Mouse (Mus musculus) embryonic fibroblast, embryonic 13.5 days (primary cell): Measurements from ENCODE around the gene Gm9970. TPM values are rescaled to one million over a fixed set of nuclear protein-coding genes. Genes with fewer than 3 reads are reported as not detected.

Experiments
- H3K27ac ChIP-seq: 2 replicates; pipeline ENCODE4 v1.5.1; 2012; ENCODE audit warnings: low read length, control low read depth, inconsistent platforms; ENCODE audit not compliant: insufficient read depth
- H3K4me1 ChIP-seq: 2 replicates; pipeline ENCODE4 v1.6.1; 2011; ENCODE audit warnings: low read length; ENCODE audit not compliant: control insufficient read depth, insufficient read depth
- H3K4me3 ChIP-seq: 2 replicates; pipeline ENCODE4 v1.5.1; 2011; ENCODE audit warnings: mild to moderate bottlenecking, control low read depth, low read length; ENCODE audit not compliant: insufficient read depth
- CTCF ChIP-seq: IDR thresholded peaks from 2 replicates; pipeline ENCODE4 v1.5.1; 2011; ENCODE audit warnings: mild to moderate bottlenecking, control low read depth, low read length, moderate library complexity, borderline replicate concordance; ENCODE audit not compliant: insufficient read depth
- POLR2A ChIP-seq: IDR thresholded peaks from 2 replicates; pipeline ENCODE4 v1.6.1; 2011; ENCODE audit warnings: low read depth, mild to moderate bottlenecking, control low read depth, low read length, moderate library complexity
- polyA plus RNA-seq: library from polyadenylated mRNA; stranded (reverse); fragments of >200 nt; gene quantifications from 2 replicates; pipeline ENCODE4 v1.2.4, GENCODE M21; 2011; ENCODE audit warnings: low read depth; ENCODE audit not compliant: missing spikeins, insufficient read length

Gm9970 gene
- polyA plus RNA-seq = not detected in 2 replicates

- Histone ChIP-seq H3K4me1 (no peaks in the 10 kb centered on the region), H3K4me3 (peak within 1 kb of the TSS; percentile 76), H3K27ac (peak within 1 kb of the TSS; percentile 92)
- peak; percentile 92 for TF ChIP-seq POLR2A
- TF ChIP-seq CTCF = no peak
These were observed at the start of gene Gm9970, which contains the start of gene Nrbp1 for GRCm38 (mm10) chr5:31240637-31241521. Gm9970 (minus strand) TSS chr5:31241232. Nrbp1 (plus strand) TSS chr5:31240864.

GRCm38 (mm10) chr5:31289626-31290230, 48.7 kb upstream of the Gm9970 start:
- TF ChIP-seq POLR2A (no peak), CTCF (no peak)
- no peak overlapping the region for H3K27ac ChIP-seq
- H3K4me3 ChIP-seq = peak overlapping the region; percentile 58; the same call in 1 of the 2 replicates

GRCm38 (mm10) chr5:31288655-31289054, 47.6 kb upstream of the Gm9970 start:
- Histone ChIP-seq H3K4me3 (no peak overlapping the region), H3K27ac (no peak overlapping the region), H3K4me1 (peaks cover 4% of the 10 kb centered on the region; the same call in 1 of the 2 replicates)
- TF ChIP-seq POLR2A (no peak), CTCF (no peak)

More at GRCm38 (mm10) chr5:31289626-31290230, 48.7 kb upstream of the Gm9970 start:
- peaks cover 4% of the 10 kb centered on the region; the same call in 1 of the 2 replicates for H3K4me1 ChIP-seq

GRCm38 (mm10) chr5:31288225-31288624, 47.2 kb upstream of the Gm9970 start:
- H3K4me1 ChIP-seq = peaks cover 4% of the 10 kb centered on the region; the same call in 1 of the 2 replicates
- no peak overlapping the region for H3K4me3 ChIP-seq
- TF ChIP-seq CTCF (no peak), POLR2A (no peak)
- H3K27ac ChIP-seq = no peak overlapping the region

GRCm38 (mm10) chr5:31279245-31279988, 38.4 kb upstream of the Gm9970 start:
- Histone ChIP-seq H3K27ac (no peak overlapping the region), H3K4me1 (no peaks in the 10 kb centered on the region), H3K4me3 (no peak overlapping the region)
- TF ChIP-seq POLR2A (no peak), CTCF (no peak)

GRCm38 (mm10) chr5:31273018-31273417, 32.0 kb upstream of the Gm9970 start:
- no peaks in the 10 kb centered on the region for H3K4me1 ChIP-seq
- no peak overlapping the region for H3K27ac ChIP-seq
- TF ChIP-seq POLR2A (no peak), CTCF (no peak)
- no peak overlapping the region for H3K4me3 ChIP-seq

- TF ChIP-seq POLR2A (no peak), CTCF (no peak)
- H3K4me1 ChIP-seq = no peaks in the 10 kb centered on the region
- no peak overlapping the region for H3K4me3 ChIP-seq
- H3K27ac ChIP-seq = no peak overlapping the region
These were observed 26.7 kb upstream of the Gm9970 start for GRCm38 (mm10) chr5:31267686-31268085.

GRCm38 (mm10) chr5:31266101-31266500, 25.1 kb upstream of the Gm9970 start:
- no peak for TF ChIP-seq POLR2A
- no peak for TF ChIP-seq CTCF
- no peak overlapping the region for H3K4me3 ChIP-seq

GRCm38 (mm10) chr5:31257616-31258015, 16.6 kb upstream of the Gm9970 start:
- Histone ChIP-seq H3K27ac (no peak overlapping the region), H3K4me1 (no peaks in the 10 kb centered on the region), H3K4me3 (no peak overlapping the region)
- no peak for TF ChIP-seq CTCF
- no peak for TF ChIP-seq POLR2A

More at GRCm38 (mm10) chr5:31266101-31266500, 25.1 kb upstream of the Gm9970 start:
- Histone ChIP-seq H3K27ac (no peak overlapping the region), H3K4me1 (no peaks in the 10 kb centered on the region)

GRCm38 (mm10) chr5:31255971-31256370, 14.9 kb upstream of the Gm9970 start:
- Histone ChIP-seq H3K27ac (no peak overlapping the region), H3K4me1 (no peaks in the 10 kb centered on the region), H3K4me3 (no peak overlapping the region)
- TF ChIP-seq POLR2A = no peak
- no peak for TF ChIP-seq CTCF
